Mouse (Mus musculus) intestine, embryonic 15.5 days (tissue): ENCODE results near the gene Pck1. TPM values are rescaled to one million over a fixed set of nuclear protein-coding genes. Genes with fewer than 3 reads are reported as not detected.
A peak's percentile ranks its signal among the peaks of the same experiment; 100 is the strongest.

Experiments used
- ATAC-seq: fragments of 200-750 bp; cut with Nextera tagmentation; 2 replicates; pipeline ENCODE4 v1.8.0; 2017; ENCODE audit warnings: moderate TSS enrichment, moderate library complexity
- H3K27ac ChIP-seq: fragments of 300-500 bp; sonication (generic); 2 replicates; pipeline ENCODE4 v1.5.1; 2015; ENCODE audit warnings: mild to moderate bottlenecking, inconsistent platforms
- H3K27me3 ChIP-seq: fragments of 300-500 bp; sonication (generic); replicated peaks from 2 replicates; pipeline ENCODE4 v1.6.1; 2015; ENCODE audit warnings: inconsistent platforms
- H3K36me3 ChIP-seq: fragments of 300-500 bp; sonication (generic); 2 replicates; pipeline ENCODE4 v1.6.1; 2015; ENCODE audit warnings: inconsistent platforms
- H3K4me1 ChIP-seq: fragments of 300-500 bp; sonication (generic); replicated peaks from 2 replicates; pipeline ENCODE4 v1.6.1; 2015; ENCODE audit warnings: inconsistent platforms
- H3K4me2 ChIP-seq: fragments of 300-500 bp; sonication (generic); replicated peaks from 2 replicates; pipeline ENCODE4 v1.6.1; 2015; ENCODE audit warnings: mild to moderate bottlenecking, inconsistent platforms
- H3K4me3 ChIP-seq: fragments of 300-500 bp; sonication (generic); replicated peaks from 2 replicates; pipeline ENCODE4 v1.5.1; 2015; ENCODE audit warnings: inconsistent platforms
- H3K9ac ChIP-seq: fragments of 300-500 bp; sonication (generic); 2 replicates; pipeline ENCODE4 v1.6.1; 2015; ENCODE audit warnings: inconsistent platforms
- H3K9me3 ChIP-seq: fragments of 300-500 bp; sonication (generic); 2 replicates; pipeline ENCODE4 v1.6.1; 2016; ENCODE audit warnings: inconsistent platforms
- WGBS: fragments of 180-500 bp; shearing (Covaris S2); methylation state at CpG from one replicate; pipeline ENCODE4 v1.1.7; 2015; 5-methylcytosine and 5-hydroxymethylcytosine counted together
- polyA plus RNA-seq: library from polyadenylated mRNA; unstranded; fragments of >200 nt; fragmentation: Nextera tagmentation; extraction: Ambion mirVana; gene quantifications from 2 replicates; pipeline ENCODE4 v1.2.1, GENCODE M21; 2015

The Pck1 gene
- polyA plus RNA-seq, 1 experiment from 2014 or later: 7.0 TPM

DNA sequence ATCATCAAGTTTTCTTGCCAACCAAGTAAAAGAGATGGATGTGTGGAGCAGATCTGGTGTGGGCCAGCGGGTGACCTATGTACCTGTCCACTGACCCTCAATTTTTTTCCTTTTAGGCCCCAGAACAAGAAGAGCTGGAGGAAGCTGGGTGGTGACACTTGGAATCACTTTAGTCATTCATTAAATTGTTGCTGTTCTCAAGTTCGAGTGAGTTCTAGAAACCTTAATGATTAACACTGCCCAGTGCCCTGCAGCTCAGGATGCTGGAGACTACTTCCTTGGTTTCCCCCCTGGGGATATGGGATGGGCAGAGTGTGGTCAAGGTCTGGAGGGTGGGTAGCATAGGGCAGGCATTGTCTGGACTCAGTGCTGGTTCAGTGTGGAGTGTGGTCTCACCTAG lies 23.7 kb upstream of the Pck1 start:
- H3K4me3 ChIP-seq: no peak overlapping the region
- no peak overlapping the region for H3K4me2 ChIP-seq
- ATAC-seq: no peak
- H3K9me3 ChIP-seq: no peaks in the 10 kb centered on the region
- H3K27ac ChIP-seq: no peak overlapping the region
- H3K9ac ChIP-seq: no peak overlapping the region
- WGBS: 59% methylated on average over 2 of the region's 2 CpGs
- H3K4me1 ChIP-seq: peaks cover 6% of the 10 kb centered on the region; the same call in 1 of the 2 replicates
- no peaks in the 10 kb centered on the region for H3K27me3 ChIP-seq
- no peaks in the 10 kb centered on the region for H3K36me3 ChIP-seq

DNA sequence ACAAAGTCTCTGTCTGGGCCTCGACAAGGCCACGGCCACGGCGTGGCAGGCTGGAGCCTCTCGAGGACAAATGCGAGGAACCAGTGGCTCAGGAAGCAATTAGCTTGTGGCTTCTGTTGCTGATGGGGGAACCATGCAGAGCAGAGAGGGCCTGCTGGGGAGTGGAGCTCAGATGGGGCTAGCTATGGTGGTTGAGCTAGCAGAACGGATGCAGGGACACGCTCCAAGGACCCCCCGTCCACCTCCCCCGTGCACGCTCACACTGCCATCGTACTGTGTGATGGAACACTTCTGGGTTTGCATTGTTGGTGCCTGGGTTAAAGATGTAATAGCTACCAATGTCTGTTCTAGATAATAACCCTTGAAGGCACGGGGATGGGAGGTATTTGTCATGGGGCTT lies 20.6 kb upstream of the Pck1 start:
- ATAC-seq: no peak
- WGBS: 78% methylated on average over 13 of the region's 13 CpGs
- Histone ChIP-seq H3K9me3 (no peaks in the 10 kb centered on the region), H3K4me2 (no peak overlapping the region), H3K4me3 (no peak overlapping the region), H3K4me1 (peaks cover 6% of the 10 kb centered on the region; the same call in 1 of the 2 replicates), H3K36me3 (no peaks in the 10 kb centered on the region), H3K27me3 (no peaks in the 10 kb centered on the region), H3K27ac (no peak overlapping the region), H3K9ac (no peak overlapping the region)

DNA sequence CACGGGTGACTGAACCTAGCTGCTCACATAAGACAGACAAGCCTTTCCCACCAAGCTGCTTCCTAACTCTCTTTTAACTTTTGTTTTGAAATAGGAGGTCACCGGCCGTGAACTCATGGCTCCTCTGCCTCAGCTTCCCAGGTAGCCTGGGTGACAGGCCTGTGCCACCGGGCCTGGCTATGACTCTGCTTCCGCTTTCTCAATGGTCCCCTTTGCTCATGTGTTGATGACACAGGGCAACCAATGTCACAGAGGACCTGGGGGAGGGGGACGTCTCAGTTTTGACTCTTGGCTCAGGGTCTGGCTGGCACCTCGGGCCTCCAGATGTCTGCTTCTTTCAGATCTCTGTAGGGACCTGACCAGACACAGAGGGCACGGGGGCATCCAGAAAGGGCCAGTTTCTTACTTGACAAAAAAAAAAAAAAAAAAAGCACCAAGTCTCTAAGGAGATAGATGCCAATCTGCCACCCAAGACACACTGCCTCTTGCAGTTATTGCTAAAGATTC lies 20.0 kb upstream of the Pck1 start:
- Histone ChIP-seq H3K9ac (no peak overlapping the region), H3K27me3 (no peaks in the 10 kb centered on the region), H3K27ac (no peak overlapping the region), H3K36me3 (no peaks in the 10 kb centered on the region), H3K4me2 (no peak overlapping the region), H3K9me3 (no peaks in the 10 kb centered on the region), H3K4me3 (no peak overlapping the region), H3K4me1 (peaks cover 6% of the 10 kb centered on the region; the same call in 1 of the 2 replicates)
- WGBS: 72% methylated on average over 8 of the region's 8 CpGs
- ATAC-seq: no peak

DNA sequence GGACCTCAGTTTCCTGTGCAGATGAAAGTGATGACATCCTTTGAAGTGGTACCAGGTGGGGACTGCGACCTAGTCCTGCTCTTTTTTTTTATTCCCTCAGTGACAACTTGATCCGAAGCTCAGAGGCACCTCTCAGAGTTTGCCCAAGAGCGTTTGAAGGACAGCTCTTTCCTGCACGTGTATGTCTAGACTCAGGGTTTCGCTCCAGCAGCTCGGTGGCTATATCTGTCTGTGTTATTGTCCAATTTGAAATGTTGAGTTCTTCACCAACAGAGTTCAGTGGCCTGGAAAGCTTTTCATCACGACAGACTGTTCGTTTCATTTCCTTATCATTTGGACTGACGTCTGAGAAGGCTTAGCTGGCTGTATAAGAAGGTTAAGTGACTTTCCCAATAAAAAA lies 18.2 kb upstream of the Pck1 start:
- 46% methylated on average over 9 of the region's 9 CpGs for WGBS
- Histone ChIP-seq H3K36me3 (no peaks in the 10 kb centered on the region), H3K27me3 (no peaks in the 10 kb centered on the region), H3K4me1 (no peaks in the 10 kb centered on the region), H3K27ac (no peak overlapping the region), H3K4me2 (no peak overlapping the region), H3K4me3 (no peak overlapping the region), H3K9ac (no peak overlapping the region), H3K9me3 (no peaks in the 10 kb centered on the region)
- no peak for ATAC-seq

DNA sequence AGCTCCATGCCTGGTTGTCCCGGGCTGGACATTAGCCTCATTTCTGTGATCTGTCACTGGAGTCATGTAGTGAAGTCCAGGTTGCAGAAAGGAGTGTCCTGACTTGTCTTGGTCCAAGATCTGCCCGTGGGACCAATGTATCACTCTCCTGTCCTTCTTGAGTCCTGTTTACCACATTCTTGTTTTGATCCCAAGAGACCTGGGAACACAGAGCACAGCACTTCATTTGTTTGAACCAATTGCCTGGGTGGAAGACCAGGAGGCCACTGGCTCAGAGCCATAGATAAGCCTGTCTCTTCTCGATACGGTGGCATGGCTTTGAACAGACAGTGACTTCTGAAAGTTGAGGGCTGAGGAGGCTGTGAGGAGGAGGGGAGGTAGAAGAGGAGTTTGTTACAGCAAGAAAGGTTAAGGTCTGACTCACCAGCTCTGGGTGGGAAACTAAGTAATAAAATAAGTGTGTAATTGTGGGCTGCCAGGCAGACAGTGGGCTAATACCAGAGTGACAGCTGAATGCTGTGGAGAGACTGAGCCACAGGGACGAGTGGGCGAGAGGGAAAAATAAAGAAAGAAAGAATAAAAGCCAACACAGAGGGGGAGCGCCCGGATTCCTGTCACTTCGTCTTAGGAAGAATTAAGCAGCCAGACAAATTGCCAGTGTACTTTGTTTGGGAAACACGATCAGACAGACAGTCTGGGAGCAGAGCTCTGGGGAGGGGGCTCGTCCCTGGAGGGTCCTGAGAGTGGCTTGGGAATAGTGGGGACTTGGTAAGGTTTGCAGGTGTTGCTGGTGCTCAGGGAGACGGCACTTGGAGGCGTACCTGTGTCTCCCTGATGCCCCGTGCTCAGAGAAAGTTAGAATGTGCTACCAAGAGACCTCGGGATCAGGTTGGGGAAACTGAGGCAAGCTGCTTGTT lies 14.3 kb upstream of the Pck1 start:
- Histone ChIP-seq H3K27me3 (no peaks in the 10 kb centered on the region), H3K9me3 (no peaks in the 10 kb centered on the region), H3K9ac (no peak overlapping the region), H3K27ac (no peak overlapping the region), H3K4me2 (no peak overlapping the region), H3K4me1 (no peaks in the 10 kb centered on the region), H3K36me3 (no peaks in the 10 kb centered on the region), H3K4me3 (no peak overlapping the region)
- WGBS: 56% methylated on average over 15 of the region's 15 CpGs
- ATAC-seq: no peak

DNA sequence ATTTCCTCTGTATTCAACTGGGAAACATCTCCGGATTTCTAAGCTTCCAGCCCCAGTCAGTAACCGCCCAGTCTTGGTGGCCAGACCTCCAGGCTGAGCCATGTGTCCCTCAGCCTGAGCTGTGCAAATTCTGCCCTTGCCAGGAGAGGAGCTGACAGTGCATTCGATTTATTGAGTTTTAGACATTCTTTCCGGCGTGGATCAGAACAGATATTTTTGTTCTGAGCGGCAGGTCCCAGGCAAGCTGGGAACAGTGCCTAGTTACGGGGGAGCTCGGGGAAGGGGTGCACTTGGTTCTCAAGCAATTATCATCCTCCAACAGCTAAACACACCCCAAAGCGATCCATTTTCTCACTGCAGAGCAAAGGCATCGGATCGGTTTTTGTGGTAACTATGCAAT lies 9.2 kb upstream of the Pck1 start:
- 56% methylated on average over 11 of the region's 11 CpGs for WGBS
- ATAC-seq: no peak
- no peak overlapping the region for H3K27ac ChIP-seq

DNA sequence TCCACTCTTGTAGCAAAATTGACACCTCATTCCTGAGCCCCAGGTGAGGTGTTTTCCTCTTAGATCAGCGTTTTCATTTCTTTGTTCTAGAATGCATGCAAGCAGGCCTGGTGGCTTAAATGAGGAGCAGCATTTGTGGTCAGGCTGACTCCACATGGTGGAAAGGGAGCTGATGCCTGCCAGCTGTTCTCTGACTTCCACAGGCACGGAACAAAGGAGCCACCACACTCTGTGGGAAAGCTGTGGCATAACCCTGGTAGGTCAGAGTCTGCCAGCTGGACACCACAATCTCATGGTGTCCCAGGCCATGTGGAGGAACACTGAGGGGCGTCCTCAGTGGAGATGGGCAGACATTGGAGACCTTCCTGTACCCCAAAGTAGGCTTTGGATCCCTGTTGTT lies 7.0 kb upstream of the Pck1 start:
- Histone ChIP-seq H3K9me3 (no peaks in the 10 kb centered on the region), H3K9ac (no peak overlapping the region), H3K27me3 (no peaks in the 10 kb centered on the region), H3K36me3 (no peaks in the 10 kb centered on the region), H3K27ac (no peak overlapping the region), H3K4me2 (no peak overlapping the region), H3K4me1 (0 out of 2 replicates have a peak, but pooled peaks cover 2% of the 10 kb centered on the region), H3K4me3 (no peak overlapping the region)
- ATAC-seq: no peak
- 67% methylated on average over 3 of the region's 3 CpGs for WGBS

More for the DNA sequence above, 9.2 kb upstream of the Pck1 start:
- no peak overlapping the region for H3K9ac ChIP-seq
- H3K9me3 ChIP-seq: no peaks in the 10 kb centered on the region
- H3K4me2 ChIP-seq: no peak overlapping the region
- no peak overlapping the region for H3K4me3 ChIP-seq
- H3K27me3 ChIP-seq: no peaks in the 10 kb centered on the region
- no peaks in the 10 kb centered on the region for H3K4me1 ChIP-seq
- no peaks in the 10 kb centered on the region for H3K36me3 ChIP-seq

DNA sequence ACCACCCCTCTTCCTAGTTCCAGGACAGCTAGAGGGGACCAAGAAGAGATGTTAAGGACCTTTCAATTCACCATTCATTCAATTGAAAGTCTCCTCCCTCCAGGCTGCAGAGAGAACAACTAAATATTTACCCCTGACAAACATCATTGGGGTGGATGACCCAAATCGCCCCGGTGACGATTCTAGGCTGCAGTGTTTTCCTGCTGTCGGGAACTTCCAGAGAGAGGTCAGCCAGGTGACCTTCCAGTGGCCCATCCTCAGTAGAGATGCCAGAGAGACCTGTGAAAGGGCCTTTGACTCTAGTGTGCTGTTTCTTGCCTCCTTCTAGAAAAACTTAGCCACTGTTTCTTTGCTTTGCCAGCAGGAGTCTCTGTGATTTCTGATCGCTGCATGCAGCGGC lies 6.1 kb upstream of the Pck1 start:
- no peak overlapping the region for H3K27ac ChIP-seq
- peaks cover 7% of the 10 kb centered on the region for H3K4me1 ChIP-seq
- 54% methylated on average over 6 of the region's 6 CpGs for whole genome bisulfite sequencing
- no peaks in the 10 kb centered on the region for H3K9me3 ChIP-seq
- H3K36me3 ChIP-seq: no peaks in the 10 kb centered on the region
- ATAC-seq: no peak
- no peak overlapping the region for H3K9ac ChIP-seq
- no peak overlapping the region for H3K4me2 ChIP-seq
- H3K4me3 ChIP-seq: no peak overlapping the region
- H3K27me3 ChIP-seq: no peaks in the 10 kb centered on the region

DNA sequence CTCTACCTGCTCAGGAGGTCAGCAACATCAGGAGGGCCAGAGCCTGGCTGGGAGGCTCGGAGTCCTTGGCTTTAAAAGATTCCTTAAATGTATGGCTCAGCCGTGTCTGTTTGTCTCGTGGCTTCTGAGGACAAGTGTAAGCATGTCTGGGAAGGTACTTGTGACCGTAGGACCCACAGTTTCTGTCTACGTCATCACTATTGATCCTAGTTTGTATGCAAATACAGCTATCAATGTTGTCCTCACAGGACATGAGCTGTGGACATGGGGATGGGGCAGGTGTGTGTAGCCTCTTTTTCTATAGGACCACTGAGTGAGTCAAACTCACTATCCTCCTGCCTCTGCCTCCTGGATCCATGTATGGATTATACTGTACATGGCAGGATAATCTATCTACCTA lies 4.8 kb upstream of the Pck1 start:
- H3K27me3 ChIP-seq: no peaks in the 10 kb centered on the region
- H3K27ac ChIP-seq: no peak overlapping the region
- H3K36me3 ChIP-seq: no peaks in the 10 kb centered on the region
- 78% methylated on average over 5 of the region's 5 CpGs for WGBS
- no peak overlapping the region for H3K4me2 ChIP-seq
- no peak for ATAC-seq
- no peak overlapping the region for H3K9ac ChIP-seq
- no peak overlapping the region for H3K4me3 ChIP-seq
- peaks cover 19% of the 10 kb centered on the region for H3K4me1 ChIP-seq
- no peaks in the 10 kb centered on the region for H3K9me3 ChIP-seq

DNA sequence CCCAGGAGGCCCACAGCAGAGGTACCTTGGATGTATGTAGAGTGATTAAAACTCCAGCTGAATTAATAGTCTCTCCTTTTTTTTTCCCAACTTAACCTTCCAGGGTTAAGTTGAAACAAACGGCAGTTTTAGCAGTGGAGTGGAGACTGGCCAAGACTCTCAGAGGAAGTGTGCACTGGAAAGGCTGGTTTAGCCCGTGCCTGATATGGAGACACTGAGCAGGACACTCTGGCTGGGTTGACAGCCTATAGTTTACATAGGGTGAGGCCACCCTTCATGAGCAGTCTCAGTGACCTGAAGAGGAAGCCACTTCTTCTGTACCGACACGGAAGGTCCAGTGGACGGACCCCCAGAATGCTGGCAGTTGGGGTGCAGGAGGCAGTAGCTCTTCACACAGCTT lies 1.5 kb upstream of the Pck1 start:
- Histone ChIP-seq H3K4me3 (no peak overlapping the region), H3K9me3 (no peaks in the 10 kb centered on the region), H3K27me3 (no peaks in the 10 kb centered on the region), H3K4me1 (peaks cover 23% of the 10 kb centered on the region), H3K9ac (no peak overlapping the region), H3K4me2 (no peak overlapping the region), H3K36me3 (no peaks in the 10 kb centered on the region), H3K27ac (peak overlapping the region; percentile 60)
- WGBS: 42% methylated on average over 5 of the region's 5 CpGs
- ATAC-seq: no peak

DNA sequence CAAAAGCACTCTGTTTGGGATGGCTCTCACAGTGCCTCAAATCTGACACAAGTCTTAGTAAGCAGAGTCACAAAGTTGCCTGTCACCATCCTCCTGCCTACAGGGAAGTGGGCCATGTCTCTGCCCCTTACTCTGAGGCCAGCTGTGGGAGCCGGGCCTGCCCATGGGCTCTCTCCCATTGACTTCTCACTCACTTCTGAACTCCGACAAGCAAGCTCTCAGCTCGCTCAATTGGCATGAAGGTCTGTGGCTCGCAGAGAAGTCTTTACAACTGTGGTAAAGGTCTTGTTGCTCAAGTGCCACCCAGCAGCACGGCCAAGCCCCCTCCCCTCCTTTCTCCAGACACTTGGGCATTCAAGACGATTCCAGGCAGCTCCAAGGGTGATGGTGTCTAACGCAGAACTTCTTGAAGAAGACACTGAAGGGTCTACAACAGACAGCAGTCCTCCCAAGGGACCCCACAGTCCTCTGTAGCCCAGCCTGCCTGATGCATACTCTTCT lies 1.0 kb upstream of the Pck1 start:
- H3K4me3 ChIP-seq: no peak overlapping the region
- 83% methylated on average over 7 of the region's 7 CpGs for WGBS
- H3K4me1 ChIP-seq: peaks cover 23% of the 10 kb centered on the region
- H3K9me3 ChIP-seq: no peaks in the 10 kb centered on the region
- H3K36me3 ChIP-seq: no peaks in the 10 kb centered on the region
- H3K9ac ChIP-seq: no peak overlapping the region
- H3K27ac ChIP-seq: peak overlapping the region; percentile 60
- peak; percentile 6; the same call in 1 of the 2 replicates for ATAC-seq
- no peak overlapping the region for H3K4me2 ChIP-seq
- H3K27me3 ChIP-seq: no peaks in the 10 kb centered on the region

DNA sequence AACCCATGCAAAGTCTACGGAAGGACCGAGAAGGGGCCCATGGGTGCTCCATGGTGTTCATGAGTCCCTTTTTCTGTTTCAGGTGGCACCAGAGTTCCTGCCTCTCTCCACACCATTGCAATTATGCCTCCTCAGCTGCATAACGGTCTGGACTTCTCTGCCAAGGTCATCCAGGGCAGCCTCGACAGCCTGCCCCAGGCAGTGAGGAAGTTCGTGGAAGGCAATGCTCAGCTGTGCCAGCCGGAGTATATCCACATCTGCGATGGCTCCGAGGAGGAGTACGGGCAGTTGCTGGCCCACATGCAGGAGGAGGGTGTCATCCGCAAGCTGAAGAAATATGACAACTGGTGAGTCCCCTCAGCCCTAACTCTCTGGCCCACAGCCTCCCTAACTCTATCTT lies 418 bp downstream of the Pck1 start:
- WGBS: 83% methylated on average over 10 of the region's 10 CpGs
- no peaks in the 10 kb centered on the region for H3K36me3 ChIP-seq
- H3K4me3 ChIP-seq: 0 out of 2 replicates have a peak overlapping the region, but pooled peaks have one; percentile 6
- no peak overlapping the region for H3K9ac ChIP-seq
- ATAC-seq: peak; percentile 5; the same call in 1 of the 2 replicates
- H3K27me3 ChIP-seq: no peaks in the 10 kb centered on the region
- peak overlapping the region; percentile 54; the same call in 1 of the 2 replicates for H3K27ac ChIP-seq
- peaks cover 23% of the 10 kb centered on the region for H3K4me1 ChIP-seq
- H3K4me2 ChIP-seq: peak overlapping the region; percentile 35
- H3K9me3 ChIP-seq: no peaks in the 10 kb centered on the region
